Mouse (Mus musculus) left cerebral cortex, adult 8-10 months (tissue): ENCODE data around the gene Nfix. TPM values are rescaled to one million over a fixed set of nuclear protein-coding genes. Genes with fewer than 3 reads are reported as not detected.

ENCODE experiments used
- DNase-seq, 2 experiments: peaks; one replicate each; pipeline ENCODE4 v3.0.0; 2022; ENCODE audit warnings: low spot score in 2 of 2
- total RNA-seq, 4 experiments: library from RNA; stranded (reverse); gene quantifications; 2 replicates each; pipeline ENCODE4 v1.2.4; 2022

Gene Nfix
- total RNA-seq, 4 experiments from 2014 or later, result 352 to 438 (median 370) TPM

GRCm38 (mm10) chr8:84768343-84769095, 31.6 kb downstream of the Nfix start:
- no peak for DNase-seq

DNA sequence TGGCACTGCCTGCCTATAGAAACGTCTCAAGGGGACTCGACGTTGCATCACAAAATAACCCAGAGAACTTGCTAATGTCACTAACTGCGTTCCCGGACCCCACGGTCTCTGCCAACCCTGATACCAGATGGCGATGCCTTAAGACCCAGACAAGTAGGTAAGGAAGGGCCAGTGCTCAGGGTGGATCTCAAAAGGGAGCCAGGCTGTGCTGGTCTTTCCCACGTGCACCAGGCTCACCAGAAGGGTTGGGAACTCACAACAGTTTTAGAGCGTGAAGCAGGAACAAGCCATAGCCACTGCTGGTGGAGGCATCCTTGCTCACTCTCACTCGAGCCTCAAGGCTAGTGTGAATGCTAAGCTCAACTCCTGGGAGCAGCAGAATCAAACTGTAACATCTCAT, 32.9 kb downstream of the Nfix start:
- no peak for DNase-seq

DNA sequence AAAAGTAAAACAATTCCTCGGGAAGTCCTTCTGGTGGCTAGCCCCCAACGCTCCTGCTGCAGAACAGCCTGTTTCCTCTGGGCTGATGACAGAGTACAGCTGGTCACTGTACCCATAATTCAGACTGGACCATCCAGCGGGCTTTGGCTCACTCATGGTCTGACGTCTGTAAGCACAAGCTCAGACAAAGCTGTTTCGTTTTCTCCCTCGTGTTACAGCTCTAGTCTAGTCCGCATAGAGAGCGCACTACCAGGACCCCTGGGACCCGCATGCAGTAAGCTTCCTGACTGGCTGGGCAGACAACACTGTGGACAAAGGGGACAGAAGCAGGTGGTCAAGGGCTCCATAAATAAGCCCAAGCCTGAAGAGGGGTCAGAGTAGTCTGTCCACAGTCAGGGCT, 33.7 kb downstream of the Nfix start:
- no peak for DNase-seq

DNA sequence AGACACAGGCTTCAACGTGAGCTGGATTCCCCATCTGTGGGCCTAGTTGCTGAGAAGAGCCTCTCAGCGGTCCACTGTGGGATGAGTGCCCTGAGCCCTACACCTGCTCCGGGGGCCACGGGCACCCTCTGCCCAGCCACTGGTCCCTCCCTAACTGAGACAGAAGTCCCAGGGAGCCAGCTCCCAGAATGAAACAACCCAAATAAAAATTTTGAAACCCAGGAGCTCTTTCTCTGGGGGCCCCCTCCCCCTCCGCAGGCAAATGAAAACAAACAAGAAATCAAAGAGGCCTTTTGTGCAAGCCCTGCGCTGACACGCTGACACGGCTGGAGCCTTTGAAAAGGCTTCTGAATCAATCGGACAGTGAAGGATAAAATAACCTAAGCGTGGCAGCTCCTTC, 34.5 kb downstream of the Nfix start:
- no peak for DNase-seq

- DNase-seq, result peak in 1 of 2 experiments; percentile 69
Observed at GRCm38 (mm10) chr8:84764870-84765495, 35.2 kb downstream of the Nfix start.

DNA sequence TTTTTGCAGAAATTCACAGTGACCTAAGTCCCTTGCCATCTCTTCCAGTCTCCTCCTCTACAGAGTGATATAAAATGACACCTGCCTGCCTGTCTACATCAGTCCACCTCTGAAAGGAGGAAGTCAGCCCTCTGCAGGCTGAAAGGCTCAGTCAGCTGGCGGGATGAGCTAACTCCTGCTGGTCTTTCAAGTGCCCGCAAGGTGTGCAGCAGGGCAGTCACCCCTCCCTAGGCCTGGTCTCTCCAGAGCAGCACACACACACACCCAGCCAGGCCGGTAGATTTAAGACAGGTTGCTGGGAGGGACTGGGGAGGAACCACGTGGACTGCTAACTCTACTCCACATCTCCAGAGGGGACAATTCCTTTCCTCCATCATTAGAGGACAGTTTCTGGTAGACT, 36.0 kb downstream of the Nfix start:
- no peak for DNase-seq

DNA sequence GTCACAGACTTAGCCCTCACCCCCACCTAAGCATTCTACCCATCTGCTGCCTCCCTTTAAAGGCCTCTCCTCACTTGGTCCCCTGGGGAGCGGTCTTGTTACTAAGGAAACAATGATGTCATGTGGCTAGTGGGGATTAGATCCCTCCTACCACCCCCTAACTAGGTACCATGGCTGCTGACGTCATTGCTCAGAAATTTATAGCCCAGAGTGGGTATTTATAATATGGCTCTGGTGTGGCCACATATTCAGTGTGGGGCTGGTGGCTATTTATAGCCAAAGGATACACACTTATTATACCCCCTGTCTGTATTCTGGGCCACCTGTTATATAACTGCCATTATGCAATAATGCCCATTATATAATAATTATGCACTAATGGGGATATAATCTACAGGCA, 39.2 kb downstream of the Nfix start:
- DNase-seq, result peak in 1 of 2 experiments; percentile 58

DNA sequence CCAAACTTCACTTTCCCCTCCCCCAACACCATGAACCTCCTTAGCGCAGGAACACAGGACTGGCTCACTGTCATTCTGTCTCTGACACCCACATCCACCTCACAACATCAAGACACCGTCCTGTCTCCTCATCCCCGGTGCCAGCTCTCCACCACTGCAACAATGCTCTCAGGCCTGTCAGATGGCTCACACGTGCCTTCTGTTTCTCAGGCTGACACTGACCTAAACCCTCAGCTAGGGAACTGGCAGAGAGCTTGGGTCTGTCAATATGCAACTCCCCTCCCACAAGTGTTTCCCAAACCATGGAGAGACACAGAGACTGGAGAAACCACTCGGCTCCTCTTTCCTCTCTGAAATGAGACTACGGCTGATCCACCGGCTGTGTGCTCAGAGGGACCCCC, 39.7 kb downstream of the Nfix start:
- no peak for DNase-seq

GRCm38 (mm10) chr8:84759718-84760117, 40.4 kb downstream of the Nfix start:
- DNase-seq, result no peak

DNA sequence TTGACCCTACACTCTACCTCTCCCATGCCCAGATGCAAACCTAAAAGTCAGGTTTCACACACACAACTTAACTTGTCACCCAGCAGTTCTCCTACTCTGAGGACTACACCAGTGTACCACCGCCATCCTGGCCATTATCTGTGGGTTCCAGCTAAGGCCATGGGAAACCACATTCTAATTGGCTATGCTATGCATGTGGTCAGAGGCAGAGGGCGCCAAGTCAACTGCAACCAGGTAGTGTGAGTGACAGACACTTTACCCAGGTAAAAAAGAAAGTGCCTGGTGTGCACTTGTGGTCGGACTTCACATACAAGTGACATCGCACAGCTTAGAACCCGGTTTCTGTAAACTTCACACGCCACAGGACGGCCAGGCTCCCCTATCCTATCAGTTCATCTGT, 41.0 kb downstream of the Nfix start:
- DNase-seq, result no peak

DNA sequence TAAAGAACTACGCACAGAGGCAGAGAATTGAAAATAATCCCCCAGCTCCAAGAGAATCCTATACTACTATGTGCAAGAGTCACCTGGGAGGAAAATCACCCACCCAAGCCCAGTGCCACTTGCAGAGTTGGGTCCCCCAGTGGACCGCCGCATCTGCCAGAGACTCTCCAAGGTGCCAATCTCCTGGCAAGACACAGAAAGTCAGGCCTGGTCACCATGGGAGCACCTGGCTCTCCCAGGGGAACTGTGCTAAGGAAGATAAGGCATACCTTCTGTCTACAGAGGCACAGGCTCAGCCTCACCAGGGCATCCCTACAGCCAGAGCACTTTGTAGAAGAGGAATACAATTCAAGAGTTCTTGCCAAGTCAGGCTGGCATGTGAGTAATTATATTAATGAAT, 41.8 kb downstream of the Nfix start:
- no peak for DNase-seq

GRCm38 (mm10) chr8:84757501-84757900, 42.6 kb downstream of the Nfix start:
- no peak for DNase-seq

DNA sequence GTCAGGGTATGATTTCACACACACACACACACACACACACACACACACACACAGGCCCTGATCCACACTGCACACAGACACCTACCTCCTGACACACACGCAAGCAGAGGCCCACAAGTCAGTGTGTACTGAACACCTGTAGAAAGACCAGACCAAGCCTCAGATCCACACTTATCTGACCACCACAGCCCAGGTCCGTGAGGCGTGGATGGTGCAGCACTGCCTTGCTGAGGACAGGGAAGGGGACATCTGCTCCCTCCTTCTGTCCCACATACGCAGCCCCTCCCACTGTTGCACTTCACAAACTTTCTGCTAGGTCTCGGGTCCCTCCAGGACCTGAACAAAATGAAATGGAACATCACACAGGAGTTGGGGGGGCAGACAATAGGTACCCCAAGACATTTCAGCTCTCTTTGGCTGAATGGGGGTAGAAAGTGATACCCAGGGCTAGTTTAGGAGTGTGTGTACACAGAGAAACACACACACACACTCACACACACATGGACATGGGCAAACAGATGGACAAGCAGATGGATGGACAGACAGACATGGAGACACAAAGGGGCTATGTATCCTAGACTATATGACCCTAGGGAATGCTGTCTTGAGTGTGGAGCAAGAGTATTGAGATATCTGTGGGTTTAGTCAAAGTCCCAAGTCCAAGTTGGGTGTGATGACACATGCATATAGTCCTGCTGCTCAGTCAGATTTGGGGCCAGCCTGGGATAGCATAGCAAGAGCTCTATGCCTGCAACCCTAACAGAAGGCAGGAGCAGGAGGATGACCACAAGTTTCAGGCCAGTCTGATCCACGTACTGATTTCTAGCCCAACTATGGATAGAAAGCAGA, 47.2 kb downstream of the Nfix start:
- DNase-seq, result no peak

DNA sequence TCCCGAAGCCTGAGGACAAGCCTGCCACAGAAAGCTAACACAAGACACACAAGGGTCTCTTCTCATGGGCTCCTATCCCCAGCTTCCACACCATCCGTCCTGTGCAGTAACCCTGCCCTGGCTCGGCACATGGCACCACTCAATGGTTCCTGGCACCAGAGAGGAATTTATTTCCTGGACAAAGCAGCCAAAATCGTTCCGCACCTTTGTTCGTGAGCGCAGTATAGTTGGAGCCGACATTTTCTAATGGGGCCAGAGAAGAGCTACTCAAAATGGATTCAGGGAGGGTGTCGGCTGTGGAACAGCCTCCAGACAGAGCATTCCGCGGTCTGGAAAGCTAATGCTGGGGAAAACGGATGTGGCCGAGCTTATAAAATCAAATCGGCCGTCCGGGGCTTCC, 50.6 kb downstream of the Nfix start:
- DNase-seq, result no peak

- no peak for DNase-seq
Observed at GRCm38 (mm10) chr8:84745032-84745925, 54.9 kb downstream of the Nfix start.

DNA sequence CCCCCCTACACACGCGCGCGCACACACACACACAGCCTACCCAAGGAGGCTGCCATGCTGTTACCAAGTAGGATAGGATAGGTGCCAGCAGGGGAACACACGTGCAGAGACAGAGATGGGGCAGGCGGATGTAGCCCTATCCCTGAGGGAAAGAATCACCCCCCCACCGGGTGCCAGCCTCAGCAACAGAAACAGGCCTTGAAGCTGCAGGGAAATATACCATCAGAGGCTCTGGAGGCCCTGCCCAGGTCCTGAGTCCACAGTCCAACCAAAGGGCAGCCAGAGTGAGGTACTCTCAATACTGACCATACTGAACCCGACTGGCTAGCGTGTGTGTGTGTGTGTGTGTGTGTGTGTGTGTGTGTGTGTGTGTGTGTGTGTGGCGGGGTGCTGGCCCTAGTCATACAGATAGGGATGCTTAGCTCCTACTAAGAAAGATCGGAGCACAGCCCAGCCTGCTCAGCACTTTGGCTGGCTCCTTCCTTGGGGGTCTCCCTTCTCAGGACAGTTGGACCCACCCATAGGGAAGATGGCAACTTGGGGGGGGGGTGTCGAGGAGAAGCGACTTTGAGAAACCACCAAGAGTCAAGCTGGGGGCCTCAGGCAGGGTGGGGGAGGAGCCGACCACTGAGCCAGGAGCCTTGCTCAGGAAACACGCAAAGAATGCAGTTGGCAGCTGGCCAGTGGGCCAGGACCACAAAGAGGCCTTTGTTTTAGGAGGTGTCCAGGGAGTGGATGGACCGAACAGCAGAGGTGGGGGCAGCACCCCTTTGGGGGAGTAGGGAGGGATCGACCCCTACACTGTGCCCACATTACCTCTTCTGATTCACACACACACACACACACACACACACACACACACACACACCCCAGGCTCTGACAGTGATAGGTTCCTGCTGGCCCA, 56.4 kb downstream of the Nfix start:
- no peak for DNase-seq

GRCm38 (mm10) chr8:84743054-84743415, 57.1 kb downstream of the Nfix start:
- no peak for DNase-seq

DNA sequence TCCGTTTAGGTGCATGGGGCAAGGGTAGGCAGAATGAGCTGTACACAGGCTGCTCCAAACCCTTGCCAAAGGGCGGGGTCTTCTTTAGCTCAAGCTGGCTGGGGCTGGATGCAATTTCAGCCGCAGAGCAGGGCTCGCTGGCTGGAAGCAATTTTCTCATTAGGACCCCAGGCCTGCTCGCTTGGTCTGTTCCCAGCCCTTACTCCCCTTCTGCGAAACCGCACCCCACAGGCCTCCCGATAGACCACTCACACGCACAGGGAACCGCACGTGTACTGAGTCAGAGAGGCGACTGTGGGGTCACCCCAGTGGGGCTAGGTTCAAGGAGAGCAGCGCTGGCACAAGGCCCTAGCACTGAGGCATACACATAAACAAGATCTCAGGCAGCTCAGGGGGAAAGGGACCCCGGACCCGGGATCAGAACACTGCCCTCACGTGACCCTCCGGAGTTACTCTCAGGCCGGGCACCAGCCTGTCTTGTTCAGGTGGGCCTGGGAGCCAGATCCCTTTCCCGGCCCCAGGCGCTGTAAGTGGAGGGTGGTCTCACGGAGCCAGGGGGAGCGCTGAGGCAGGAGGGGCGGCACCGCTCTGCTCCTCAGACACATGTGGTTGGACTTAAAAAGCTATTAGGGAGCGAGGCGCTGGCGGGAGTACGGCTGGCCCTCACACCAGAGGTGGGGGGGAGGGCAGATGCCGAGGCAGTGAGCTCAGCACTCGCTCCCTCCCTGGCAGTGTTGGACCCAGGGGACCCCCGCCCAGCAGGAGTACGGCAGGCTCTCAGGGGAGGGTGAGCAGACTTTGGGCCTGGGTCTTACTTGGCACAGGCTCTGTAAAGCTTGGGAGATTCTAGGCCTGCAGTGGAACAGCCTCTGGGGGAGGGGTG, 57.7 kb downstream of the Nfix start:
- no peak for DNase-seq
